Mouse (Mus musculus) hindbrain, embryonic 14.5 days (tissue): Measurements from ENCODE around the gene Atp5b. TPM values are rescaled to one million over a fixed set of nuclear protein-coding genes. Genes with fewer than 3 reads are reported as not detected.
"Not testable (repeated sequence)": the region's sequence is repeated elsewhere in the genome, so short reads cannot be mapped to it uniquely, and the experiment has no call there.

ENCODE experiments used
- ATAC-seq: fragments of 200-750 bp; cut with Nextera tagmentation; 2 replicates; pipeline ENCODE4 v1.8.0; 2017; ENCODE audit warnings: moderate number of reproducible peaks, mild to moderate bottlenecking, moderate TSS enrichment, moderate library complexity; ENCODE audit not compliant: low FRiP score
- DNase-seq: peaks from one replicate; pipeline ENCODE4 v3.0.0-alpha.2; 2015; ENCODE audit warnings: low spot score
- H3K27ac ChIP-seq: fragments of 300-500 bp; sonication (generic); 2 replicates; pipeline ENCODE4 v1.5.1; 2014; ENCODE audit warnings: mild to moderate bottlenecking, moderate library complexity
- H3K27me3 ChIP-seq: fragments of 300-500 bp; sonication (generic); 2 replicates; pipeline ENCODE4 v1.6.1; 2014; ENCODE audit warnings: mild to moderate bottlenecking, low read length, mixed read lengths; ENCODE audit not compliant: control insufficient read depth, insufficient read depth
- H3K36me3 ChIP-seq: fragments of 300-500 bp; sonication (generic); replicated peaks from 2 replicates; pipeline ENCODE4 v1.6.1; 2014; ENCODE audit not compliant: control insufficient read depth, insufficient read depth
- H3K4me1 ChIP-seq: fragments of 300-500 bp; sonication (generic); replicated peaks from 2 replicates; pipeline ENCODE4 v1.6.1; 2014; ENCODE audit warnings: antibody characterized with exemption, low read length, mixed read lengths; ENCODE audit not compliant: control insufficient read depth, insufficient read depth
- H3K4me2 ChIP-seq: fragments of 300-500 bp; sonication (generic); replicated peaks from 2 replicates; pipeline ENCODE4 v1.6.1; 2014; ENCODE audit warnings: mild to moderate bottlenecking, moderate library complexity
- H3K4me3 ChIP-seq: fragments of 300-500 bp; sonication (generic); replicated peaks from 2 replicates; pipeline ENCODE4 v1.5.1; 2014; ENCODE audit warnings: mild to moderate bottlenecking, low read length
- H3K9ac ChIP-seq: fragments of 300-500 bp; sonication (generic); 2 replicates; pipeline ENCODE4 v1.6.1; 2014
- H3K9me3 ChIP-seq: fragments of 300-500 bp; sonication (generic); 2 replicates; pipeline ENCODE4 v1.6.1; 2016; ENCODE audit warnings: low read length; ENCODE audit not compliant: control insufficient read depth
- WGBS: fragments of 180-500 bp; shearing (Covaris S2); extraction: QIAGEN DNeasy Blood & Tissue Kit; methylation state at CpG from one replicate; pipeline ENCODE4 v1.1.7; 2014; 5-methylcytosine and 5-hydroxymethylcytosine counted together
- polyA plus RNA-seq: library from polyadenylated mRNA; unstranded; fragments of >200 nt; fragmentation: Nextera tagmentation; extraction: Ambion mirVana; gene quantifications from 2 replicates; pipeline ENCODE4 v1.2.1, GENCODE M21; 2014

The Atp5b gene
- polyA plus RNA-seq, 1 experiment from 2014 or later = 2,242 TPM

- 95% methylated on average over 8 of the region's 8 CpGs for whole genome bisulfite sequencing
- H3K4me2 ChIP-seq = no peak overlapping the region
- H3K4me3 ChIP-seq = no peak overlapping the region
- DNase-seq (no peak), ATAC-seq (no peak)
- no peak overlapping the region for H3K27ac ChIP-seq
- H3K4me1 ChIP-seq = no peaks in the 10 kb centered on the region
- H3K27me3 ChIP-seq = no peaks in the 10 kb centered on the region
- no peak overlapping the region for H3K9ac ChIP-seq
- H3K36me3 ChIP-seq = peaks cover 87% of the 10 kb centered on the region
- no peaks in the 10 kb centered on the region for H3K9me3 ChIP-seq
These were observed 34.9 kb upstream of the Atp5b start for GRCm38 (mm10) chr10:128048157-128048556.

- Histone ChIP-seq H3K4me1 (no peaks in the 10 kb centered on the region), H3K4me2 (no peak overlapping the region), H3K9me3 (no peaks in the 10 kb centered on the region), H3K27me3 (no peaks in the 10 kb centered on the region), H3K27ac (no peak overlapping the region), H3K4me3 (no peak overlapping the region), H3K36me3 (peaks cover 71% of the 10 kb centered on the region), H3K9ac (no peak overlapping the region)
- no peak for DNase-seq
- WGBS = 94% methylated on average over 2 of the region's 2 CpGs
- ATAC-seq = no peak
These were observed 33.3 kb upstream of the Atp5b start for GRCm38 (mm10) chr10:128049741-128050140.

- Histone ChIP-seq H3K9ac (no peak overlapping the region), H3K36me3 (peaks cover 65% of the 10 kb centered on the region), H3K27me3 (no peaks in the 10 kb centered on the region), H3K27ac (no peak overlapping the region), H3K9me3 (no peaks in the 10 kb centered on the region), H3K4me1 (no peaks in the 10 kb centered on the region), H3K4me2 (no peak overlapping the region), H3K4me3 (no peak overlapping the region)
- no peak for DNase-seq
- WGBS = 85% methylated on average over 2 of the region's 2 CpGs
- no peak for ATAC-seq
These were observed 32.7 kb upstream of the Atp5b start for GRCm38 (mm10) chr10:128050355-128050754.

GRCm38 (mm10) chr10:128051589-128051988, 31.5 kb upstream of the Atp5b start:
- H3K9ac ChIP-seq = no peak overlapping the region
- no peaks in the 10 kb centered on the region for H3K4me1 ChIP-seq
- no peak overlapping the region for H3K4me2 ChIP-seq
- WGBS = 96% methylated on average over 5 of the region's 5 CpGs
- ATAC-seq (no peak), DNase-seq (no peak)
- peaks cover 52% of the 10 kb centered on the region for H3K36me3 ChIP-seq
- H3K27me3 ChIP-seq = no peaks in the 10 kb centered on the region
- no peaks in the 10 kb centered on the region for H3K9me3 ChIP-seq
- H3K27ac ChIP-seq = no peak overlapping the region
- H3K4me3 ChIP-seq = no peak overlapping the region

- 93% methylated on average over 1 of the region's 2 CpGs for WGBS
- H3K4me2 ChIP-seq, H3K27me3 ChIP-seq, H3K4me1 ChIP-seq, H3K9ac ChIP-seq, H3K27ac ChIP-seq, DNase-seq, H3K9me3 ChIP-seq, H3K4me3 ChIP-seq, ATAC-seq: not testable (repeated sequence)
- peaks cover 47% of the 10 kb centered on the region for H3K36me3 ChIP-seq
These were observed 30.9 kb upstream of the Atp5b start for GRCm38 (mm10) chr10:128052136-128052535.

GRCm38 (mm10) chr10:128053001-128053400, 30.1 kb upstream of the Atp5b start:
- no peak for ATAC-seq
- no peaks in the 10 kb centered on the region for H3K27me3 ChIP-seq
- H3K9ac ChIP-seq = no peak overlapping the region
- no peak overlapping the region for H3K4me3 ChIP-seq
- DNase-seq = no peak
- H3K4me2 ChIP-seq = no peak overlapping the region
- no peak overlapping the region for H3K27ac ChIP-seq
- H3K9me3 ChIP-seq = no peaks in the 10 kb centered on the region
- peaks cover 40% of the 10 kb centered on the region for H3K36me3 ChIP-seq
- peaks cover 6% of the 10 kb centered on the region for H3K4me1 ChIP-seq
- WGBS = 96% methylated on average over 8 of the region's 8 CpGs

GRCm38 (mm10) chr10:128058184-128058583, 24.9 kb upstream of the Atp5b start:
- peak overlapping the region; percentile 89 for H3K9ac ChIP-seq
- peak overlapping the region; percentile 99 for H3K27ac ChIP-seq
- 0 out of 2 replicates have a peak, but pooled peaks cover 3% of the 10 kb centered on the region for H3K36me3 ChIP-seq
- H3K27me3 ChIP-seq = no peaks in the 10 kb centered on the region
- peak overlapping the region; percentile 80 for H3K4me2 ChIP-seq
- WGBS = under 1% methylated on average over 18 of the region's 18 CpGs
- ATAC-seq = no peak
- peaks cover 23% of the 10 kb centered on the region for H3K4me1 ChIP-seq
- DNase-seq = no peak
- H3K9me3 ChIP-seq = no peaks in the 10 kb centered on the region
- H3K4me3 ChIP-seq = peak overlapping the region; percentile 61

GRCm38 (mm10) chr10:128058601-128059151, 24.4 kb upstream of the Atp5b start, which contains the start of gene Ptges3:
Ptges3 (plus strand) TSS chr10:128058954.
- Histone ChIP-seq H3K27ac (peak within 1 kb of the TSS; percentile 99), H3K36me3 (0 out of 2 replicates have a peak, but pooled peaks cover 3% of the 10 kb centered on the region), H3K9me3 (no peaks in the 10 kb centered on the region), H3K27me3 (no peaks in the 10 kb centered on the region), H3K4me3 (peak within 1 kb of the TSS; percentile 61), H3K4me1 (peaks cover 23% of the 10 kb centered on the region), H3K9ac (peak within 1 kb of the TSS; percentile 89), H3K4me2 (peak within 1 kb of the TSS; percentile 80)
- under 1% methylated on average over 63 of the region's 72 CpGs for WGBS
- DNase-seq (peak; percentile 98), ATAC-seq (peak; percentile 93)

- Histone ChIP-seq H3K4me3 (peak overlapping the region; percentile 61), H3K9me3 (no peaks in the 10 kb centered on the region), H3K27me3 (no peaks in the 10 kb centered on the region), H3K36me3 (0 out of 2 replicates have a peak, but pooled peaks cover 3% of the 10 kb centered on the region), H3K4me1 (peaks cover 23% of the 10 kb centered on the region), H3K4me2 (peak overlapping the region; percentile 80), H3K9ac (peak overlapping the region; percentile 89), H3K27ac (peak overlapping the region; percentile 99)
- WGBS = under 1% methylated on average over 58 of the region's 62 CpGs
- DNase-seq = no peak
- ATAC-seq = peak; percentile 41
These were observed 23.7 kb upstream of the Atp5b start for GRCm38 (mm10) chr10:128059207-128059981.
